Mouse (Mus musculus) embryonic facial prominence, embryonic 13.5 days (tissue): ENCODE measurements at regions not wholly inside any gene's neighbourhood (a gene's known extent, or its start where the extent isn't known, plus 50 kb on each side); places are given as distances from the start of the nearest gene placed in this dataset.

Experiments
- ATAC-seq: fragments of 200-750 bp; cut with Nextera tagmentation; 2 replicates; pipeline ENCODE4 v1.8.0; 2017; ENCODE audit warnings: low read depth; ENCODE audit not compliant: insufficient number of reproducible peaks, insufficient read depth, low FRiP score, low TSS enrichment
- H3K27ac ChIP-seq: fragments of 300-500 bp; sonication (generic); 2 replicates; pipeline ENCODE4 v1.5.1; 2015; ENCODE audit warnings: moderate library complexity, mild to moderate bottlenecking, inconsistent platforms
- H3K27me3 ChIP-seq: fragments of 300-500 bp; sonication (generic); 2 replicates; pipeline ENCODE4 v1.6.1; 2015; ENCODE audit warnings: mild to moderate bottlenecking, inconsistent platforms
- H3K36me3 ChIP-seq: fragments of 300-500 bp; sonication (generic); 2 replicates; pipeline ENCODE4 v1.6.1; 2015; ENCODE audit warnings: mild to moderate bottlenecking, inconsistent platforms
- H3K4me1 ChIP-seq: fragments of 300-500 bp; sonication (generic); 2 replicates; pipeline ENCODE4 v1.6.1; 2015; ENCODE audit warnings: inconsistent platforms
- H3K4me2 ChIP-seq: fragments of 300-500 bp; sonication (generic); 2 replicates; pipeline ENCODE4 v1.6.1; 2015; ENCODE audit warnings: moderate library complexity, mild to moderate bottlenecking, inconsistent platforms
- H3K4me3 ChIP-seq: fragments of 300-500 bp; sonication (generic); 2 replicates; pipeline ENCODE4 v1.5.1; 2015; ENCODE audit warnings: mild to moderate bottlenecking, inconsistent platforms
- H3K9ac ChIP-seq: fragments of 300-500 bp; sonication (generic); 2 replicates; pipeline ENCODE4 v1.6.1; 2015; ENCODE audit warnings: mild to moderate bottlenecking, inconsistent platforms
- H3K9me3 ChIP-seq: fragments of 300-500 bp; sonication (generic); 2 replicates; pipeline ENCODE4 v1.6.1; 2016; ENCODE audit warnings: inconsistent platforms
- WGBS: fragments of 180-500 bp; shearing (Covaris S2); methylation state at CpG from one replicate; pipeline ENCODE4 v1.1.7; 2015; ENCODE audit warnings: mixed read lengths; 5-methylcytosine and 5-hydroxymethylcytosine counted together

DNA sequence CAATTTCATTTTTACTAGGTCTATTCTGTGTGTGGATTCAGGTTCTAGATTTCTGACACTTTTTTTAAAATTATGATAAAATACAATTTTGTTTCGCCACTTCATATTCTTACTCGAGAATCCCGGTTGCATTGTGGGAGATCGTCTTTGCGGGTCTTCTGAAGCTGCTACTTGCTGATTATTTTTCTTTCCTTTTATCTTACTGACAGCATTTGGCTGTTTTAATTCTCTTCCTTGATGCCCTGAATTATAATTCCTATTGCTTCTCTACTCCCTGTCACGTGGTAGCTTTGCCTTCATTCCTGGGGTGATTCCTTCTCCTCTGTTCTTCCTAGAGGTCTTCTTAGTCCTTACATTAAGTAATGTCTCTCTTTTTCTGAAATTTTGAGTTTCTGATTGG, 193.8 kb upstream of the Tent5a start:
- Histone ChIP-seq H3K9me3 (no peaks in the 10 kb centered on the region), H3K4me1 (no peaks in the 10 kb centered on the region), H3K36me3 (no peaks in the 10 kb centered on the region), H3K9ac (no peak overlapping the region), H3K4me2 (no peak overlapping the region), H3K27ac (no peak overlapping the region), H3K4me3 (no peak overlapping the region), H3K27me3 (no peaks in the 10 kb centered on the region)
- ATAC-seq = no peak
- WGBS = 89% methylated on average over 6 of the region's 6 CpGs

GRCm38 (mm10) chr9:85499006-85499405, 171.9 kb upstream of the Tent5a start:
- Histone ChIP-seq H3K36me3 (no peaks in the 10 kb centered on the region), H3K9ac (no peak overlapping the region), H3K9me3 (no peaks in the 10 kb centered on the region), H3K4me1 (no peaks in the 10 kb centered on the region), H3K27me3 (no peaks in the 10 kb centered on the region), H3K27ac (no peak overlapping the region), H3K4me3 (no peak overlapping the region), H3K4me2 (no peak overlapping the region)
- no peak for ATAC-seq
- WGBS = 74% methylated on average over 4 of the region's 4 CpGs

DNA sequence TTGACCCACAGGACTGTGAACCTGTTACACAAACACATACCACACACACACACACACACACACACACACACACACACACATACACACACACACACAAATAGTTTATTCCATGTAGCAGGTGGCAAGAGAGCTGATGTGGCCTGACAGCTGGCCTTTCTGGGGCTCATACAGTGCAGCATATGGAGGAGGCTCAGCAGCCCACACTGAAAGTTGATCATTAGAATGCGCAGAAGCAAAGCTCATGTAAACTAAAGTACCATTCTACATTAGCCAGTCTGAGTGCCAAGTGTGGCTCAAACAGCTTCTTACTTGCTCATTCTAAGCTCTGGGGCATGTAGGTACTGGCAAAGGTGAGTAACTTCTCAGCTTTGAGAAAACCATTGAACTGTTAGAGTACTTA, 170.2 kb upstream of the Tent5a start:
- H3K4me2 ChIP-seq = no peak overlapping the region

DNA sequence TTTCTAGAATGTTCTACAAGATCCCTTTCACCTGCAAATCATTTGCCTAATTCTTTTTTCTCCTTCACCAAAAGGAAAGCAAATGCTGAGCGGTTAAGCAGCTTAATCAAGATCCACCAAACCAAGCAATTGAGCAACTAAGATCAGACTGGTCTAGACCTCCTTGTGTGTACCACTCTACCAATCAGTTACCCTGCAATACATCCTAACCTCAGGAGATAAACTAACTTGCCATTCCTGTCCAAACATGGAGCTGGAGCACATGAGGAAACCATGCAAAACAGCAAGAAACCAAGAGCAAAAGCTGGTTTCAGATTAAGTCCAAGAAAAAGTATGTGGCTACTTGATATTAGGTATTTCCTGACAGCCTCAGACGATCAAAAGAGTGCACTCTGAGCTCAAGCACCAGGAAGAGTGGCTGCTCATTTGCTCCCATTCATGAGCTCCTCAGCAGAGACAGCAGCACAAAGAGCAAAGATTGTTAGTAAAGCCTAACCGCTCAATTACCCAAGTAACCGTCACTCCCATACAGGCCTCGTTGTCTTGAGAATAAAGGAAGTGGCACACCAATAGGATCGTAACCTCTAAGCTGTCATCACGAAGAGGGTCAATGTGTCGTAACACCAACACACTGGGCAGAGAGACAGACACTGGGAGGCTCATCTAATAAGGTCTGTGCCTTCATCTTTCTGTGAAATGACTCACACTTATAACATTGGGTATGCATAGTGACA, 169.5 kb upstream of the Tent5a start:
- no peaks in the 10 kb centered on the region for H3K4me1 ChIP-seq
- no peak for ATAC-seq
- H3K36me3 ChIP-seq = no peaks in the 10 kb centered on the region
- no peak overlapping the region for H3K27ac ChIP-seq
- no peak overlapping the region for H3K4me2 ChIP-seq
- H3K9me3 ChIP-seq = no peaks in the 10 kb centered on the region
- H3K4me3 ChIP-seq = no peak overlapping the region
- WGBS = 48% methylated on average over 8 of the region's 8 CpGs
- H3K27me3 ChIP-seq = no peaks in the 10 kb centered on the region
- no peak overlapping the region for H3K9ac ChIP-seq

More for the DNA sequence above, 170.2 kb upstream of the Tent5a start:
- no peaks in the 10 kb centered on the region for H3K4me1 ChIP-seq
- H3K9me3 ChIP-seq = no peaks in the 10 kb centered on the region
- no peak overlapping the region for H3K4me3 ChIP-seq
- H3K36me3 ChIP-seq = no peaks in the 10 kb centered on the region
- ATAC-seq = no peak
- H3K27me3 ChIP-seq = no peaks in the 10 kb centered on the region
- 88% methylated on average over 1 of the region's 1 CpGs for WGBS
- H3K27ac ChIP-seq = no peak overlapping the region
- no peak overlapping the region for H3K9ac ChIP-seq

DNA sequence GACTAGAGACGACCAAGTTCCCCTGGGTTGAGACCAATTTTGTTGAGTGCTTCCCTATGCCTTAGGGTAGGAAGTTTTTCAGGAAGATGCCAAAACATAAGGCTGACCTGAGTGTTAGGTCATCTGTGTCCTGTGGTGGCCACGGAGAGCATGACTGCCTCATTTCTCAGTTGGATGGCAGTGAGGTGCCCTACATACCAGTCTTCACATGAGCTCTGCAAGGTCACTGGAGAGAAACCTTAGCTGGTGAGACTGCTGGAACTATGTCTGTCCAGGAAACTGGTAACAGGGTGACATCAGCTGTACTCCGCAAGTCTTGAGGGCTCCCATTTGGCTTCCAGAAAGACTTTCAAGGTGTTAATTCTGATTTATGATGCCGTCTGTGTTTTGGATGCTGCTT, 167.9 kb upstream of the Tent5a start:
- no peaks in the 10 kb centered on the region for H3K4me1 ChIP-seq
- no peaks in the 10 kb centered on the region for H3K9me3 ChIP-seq
- no peaks in the 10 kb centered on the region for H3K27me3 ChIP-seq
- no peak overlapping the region for H3K27ac ChIP-seq
- H3K9ac ChIP-seq = no peak overlapping the region
- 73% methylated on average over 4 of the region's 4 CpGs for WGBS
- no peaks in the 10 kb centered on the region for H3K36me3 ChIP-seq
- H3K4me3 ChIP-seq = no peak overlapping the region
- no peak overlapping the region for H3K4me2 ChIP-seq
- ATAC-seq = no peak

DNA sequence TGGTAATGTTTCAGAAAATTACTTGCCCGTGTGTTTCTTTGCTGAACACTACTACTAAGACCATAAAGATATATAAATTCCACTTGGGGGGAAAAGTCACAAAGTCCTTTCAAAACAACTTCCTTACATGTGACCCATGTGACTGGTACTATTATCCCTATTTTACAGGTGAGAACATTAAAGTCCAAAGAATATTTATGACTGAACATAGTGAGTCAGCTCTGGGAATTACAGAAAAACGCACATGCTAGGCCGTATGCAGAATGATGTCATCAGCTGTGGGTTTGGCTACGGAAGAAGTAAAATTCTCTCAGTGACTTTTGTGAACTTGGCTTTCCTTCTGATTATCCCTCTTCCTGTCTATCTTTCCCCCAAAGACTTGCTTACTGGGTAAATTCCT, 166.6 kb upstream of the Tent5a start:
- H3K36me3 ChIP-seq = no peaks in the 10 kb centered on the region
- WGBS = 73% methylated on average over 4 of the region's 4 CpGs
- no peak overlapping the region for H3K4me2 ChIP-seq
- no peak for ATAC-seq
- no peak overlapping the region for H3K4me3 ChIP-seq
- H3K27me3 ChIP-seq = no peaks in the 10 kb centered on the region
- no peak overlapping the region for H3K27ac ChIP-seq
- no peaks in the 10 kb centered on the region for H3K4me1 ChIP-seq
- H3K9ac ChIP-seq = no peak overlapping the region
- no peaks in the 10 kb centered on the region for H3K9me3 ChIP-seq

GRCm38 (mm10) chr9:85490367-85490766, 163.2 kb upstream of the Tent5a start:
- no peak overlapping the region for H3K4me3 ChIP-seq

DNA sequence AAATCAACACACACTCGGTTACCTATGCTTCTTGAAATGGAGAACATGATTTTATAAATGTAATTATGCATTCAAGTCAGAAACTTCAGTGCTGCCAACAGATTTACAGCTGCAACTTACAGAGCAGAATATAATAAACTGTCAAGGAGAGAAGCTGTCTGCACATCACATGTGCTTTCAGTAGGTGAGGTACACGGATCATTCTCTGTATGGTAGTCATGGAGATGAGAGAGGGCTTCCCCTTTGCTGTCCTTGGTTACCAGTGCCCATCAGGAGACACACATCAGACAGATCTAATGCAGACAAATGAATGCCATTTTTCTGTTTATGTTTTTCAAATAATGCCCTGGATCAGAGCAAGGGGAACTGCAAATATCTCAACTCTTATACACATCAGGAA, 160.8 kb upstream of the Tent5a start:
- Histone ChIP-seq H3K9ac (no peak overlapping the region), H3K27ac (no peak overlapping the region), H3K4me3 (no peak overlapping the region), H3K9me3 (no peaks in the 10 kb centered on the region), H3K4me1 (no peaks in the 10 kb centered on the region), H3K4me2 (no peak overlapping the region), H3K36me3 (no peaks in the 10 kb centered on the region), H3K27me3 (no peaks in the 10 kb centered on the region)
- WGBS = 48% methylated on average over 2 of the region's 2 CpGs
- no peak for ATAC-seq

More at GRCm38 (mm10) chr9:85490367-85490766, 163.2 kb upstream of the Tent5a start:
- no peak overlapping the region for H3K9ac ChIP-seq
- ATAC-seq = no peak
- H3K27ac ChIP-seq = no peak overlapping the region
- no peaks in the 10 kb centered on the region for H3K27me3 ChIP-seq
- no peaks in the 10 kb centered on the region for H3K4me1 ChIP-seq
- H3K4me2 ChIP-seq = no peak overlapping the region
- WGBS = 93% methylated on average over 3 of the region's 3 CpGs
- H3K9me3 ChIP-seq = no peaks in the 10 kb centered on the region
- no peaks in the 10 kb centered on the region for H3K36me3 ChIP-seq

GRCm38 (mm10) chr9:85487052-85487668, 160.0 kb upstream of the Tent5a start:
- Histone ChIP-seq H3K27ac (no peak overlapping the region), H3K27me3 (no peaks in the 10 kb centered on the region)
- WGBS = 39% methylated on average over 3 of the region's 3 CpGs

GRCm38 (mm10) chr9:85485749-85486148, 158.6 kb upstream of the Tent5a start:
- Histone ChIP-seq H3K27ac (no peak overlapping the region), H3K4me3 (no peak overlapping the region), H3K9ac (no peak overlapping the region), H3K36me3 (no peaks in the 10 kb centered on the region), H3K4me2 (no peak overlapping the region), H3K27me3 (no peaks in the 10 kb centered on the region), H3K4me1 (no peaks in the 10 kb centered on the region), H3K9me3 (no peaks in the 10 kb centered on the region)
- no peak for ATAC-seq
- 64% methylated on average over 1 of the region's 1 CpGs for WGBS

More at GRCm38 (mm10) chr9:85487052-85487668, 160.0 kb upstream of the Tent5a start:
- Histone ChIP-seq H3K4me1 (no peaks in the 10 kb centered on the region), H3K9me3 (no peaks in the 10 kb centered on the region), H3K4me3 (no peak overlapping the region), H3K9ac (no peak overlapping the region), H3K4me2 (no peak overlapping the region), H3K36me3 (no peaks in the 10 kb centered on the region)
- no peak for ATAC-seq

- Histone ChIP-seq H3K9me3 (no peaks in the 10 kb centered on the region), H3K36me3 (no peaks in the 10 kb centered on the region), H3K4me3 (no peak overlapping the region), H3K9ac (no peak overlapping the region), H3K27ac (no peak overlapping the region), H3K27me3 (no peaks in the 10 kb centered on the region), H3K4me1 (no peaks in the 10 kb centered on the region), H3K4me2 (no peak overlapping the region)
- 88% methylated on average over 4 of the region's 4 CpGs for WGBS
- no peak for ATAC-seq
Measured at GRCm38 (mm10) chr9:85483248-85483647, 156.1 kb upstream of the Tent5a start.

- Histone ChIP-seq H3K9ac (no peak overlapping the region), H3K4me2 (no peak overlapping the region), H3K27ac (no peak overlapping the region), H3K4me3 (no peak overlapping the region), H3K36me3 (no peaks in the 10 kb centered on the region), H3K27me3 (no peaks in the 10 kb centered on the region), H3K9me3 (no peaks in the 10 kb centered on the region), H3K4me1 (no peaks in the 10 kb centered on the region)
- no peak for ATAC-seq
- WGBS = 56% methylated on average over 2 of the region's 2 CpGs
Measured at GRCm38 (mm10) chr9:85480566-85480965, 153.4 kb upstream of the Tent5a start.
